Mouse (Mus musculus): Measurements from ENCODE around the gene Junb.

The Junb gene

DNA sequence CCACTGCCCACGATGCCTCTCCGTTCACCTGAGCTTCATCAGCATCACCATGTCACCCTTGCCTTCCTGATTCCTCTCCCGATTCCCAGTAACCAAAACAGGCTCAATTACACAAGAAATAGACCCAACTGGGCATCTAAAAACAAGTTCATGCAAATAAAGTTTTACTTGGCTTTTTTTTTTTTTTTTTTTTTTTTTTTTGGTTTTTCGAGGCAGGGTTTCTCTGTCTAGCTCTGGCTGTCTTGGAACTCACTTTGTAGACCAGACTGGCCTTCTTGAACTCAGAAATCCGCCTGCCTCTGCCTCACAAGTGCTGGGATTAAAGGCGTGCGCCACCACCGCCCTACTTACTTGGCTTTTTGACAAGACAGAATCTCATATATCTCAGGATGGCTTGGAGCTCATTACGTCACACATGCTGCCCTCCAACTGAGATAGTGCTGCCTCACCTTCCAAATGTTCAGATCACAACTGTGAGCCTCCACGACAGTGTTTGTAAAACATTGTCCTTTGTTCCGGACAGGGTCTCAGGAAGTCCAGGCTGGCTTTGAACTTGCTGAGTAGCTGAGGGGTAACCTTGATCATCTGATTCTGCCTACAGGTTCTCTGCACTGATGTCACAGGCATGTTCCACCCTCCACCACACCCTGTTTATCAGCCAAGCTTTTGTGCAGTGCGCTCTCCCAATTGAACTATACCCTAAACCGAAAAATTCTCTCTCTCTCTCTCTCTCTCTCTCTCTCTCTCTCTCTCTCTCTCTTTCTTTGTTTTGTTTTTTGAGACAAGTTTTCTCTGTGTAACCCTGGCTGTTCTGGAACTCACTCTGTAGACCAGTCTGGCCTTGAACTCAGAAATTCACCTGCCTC lies 40.7 kb downstream of the Junb start:
- 47% methylated on average over 13 of the region's 13 CpGs for WGBS

DNA sequence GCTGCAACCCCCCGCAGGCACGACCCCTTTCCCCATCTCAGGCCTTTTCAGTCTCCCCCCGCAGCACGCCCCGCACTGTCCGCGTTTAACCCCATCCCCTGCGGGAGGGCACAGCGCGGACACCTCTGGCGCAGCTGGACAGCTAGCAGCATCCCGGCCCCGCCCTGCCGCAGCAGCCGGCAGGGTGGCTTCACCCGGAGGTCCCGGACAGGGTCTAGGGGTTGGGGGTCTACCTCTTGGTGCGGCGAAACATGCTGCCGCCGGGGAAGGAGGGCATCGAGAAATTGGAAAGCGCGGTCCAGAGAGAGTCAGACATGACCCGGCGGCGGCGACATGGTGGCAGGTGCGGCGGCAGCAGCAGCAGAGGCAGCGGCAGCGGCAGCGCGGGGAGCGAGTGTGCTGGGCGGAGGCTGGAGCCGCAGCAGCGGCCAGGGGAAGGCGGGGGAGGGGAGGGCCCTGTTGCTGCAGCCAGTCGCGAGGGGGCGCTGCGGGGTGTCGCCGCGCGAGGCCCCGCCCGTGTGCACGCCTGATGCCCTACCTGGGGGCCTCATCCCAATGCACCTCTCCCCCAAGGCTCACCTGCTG lies 41.5 kb downstream of the Junb start, which contains the start of gene Mast1:
TSS of gene Mast1 (minus strand) at position 398 of the 585 bp plus-strand sequence.
- under 1% methylated on average over 49 of the region's 50 CpGs for WGBS

DNA sequence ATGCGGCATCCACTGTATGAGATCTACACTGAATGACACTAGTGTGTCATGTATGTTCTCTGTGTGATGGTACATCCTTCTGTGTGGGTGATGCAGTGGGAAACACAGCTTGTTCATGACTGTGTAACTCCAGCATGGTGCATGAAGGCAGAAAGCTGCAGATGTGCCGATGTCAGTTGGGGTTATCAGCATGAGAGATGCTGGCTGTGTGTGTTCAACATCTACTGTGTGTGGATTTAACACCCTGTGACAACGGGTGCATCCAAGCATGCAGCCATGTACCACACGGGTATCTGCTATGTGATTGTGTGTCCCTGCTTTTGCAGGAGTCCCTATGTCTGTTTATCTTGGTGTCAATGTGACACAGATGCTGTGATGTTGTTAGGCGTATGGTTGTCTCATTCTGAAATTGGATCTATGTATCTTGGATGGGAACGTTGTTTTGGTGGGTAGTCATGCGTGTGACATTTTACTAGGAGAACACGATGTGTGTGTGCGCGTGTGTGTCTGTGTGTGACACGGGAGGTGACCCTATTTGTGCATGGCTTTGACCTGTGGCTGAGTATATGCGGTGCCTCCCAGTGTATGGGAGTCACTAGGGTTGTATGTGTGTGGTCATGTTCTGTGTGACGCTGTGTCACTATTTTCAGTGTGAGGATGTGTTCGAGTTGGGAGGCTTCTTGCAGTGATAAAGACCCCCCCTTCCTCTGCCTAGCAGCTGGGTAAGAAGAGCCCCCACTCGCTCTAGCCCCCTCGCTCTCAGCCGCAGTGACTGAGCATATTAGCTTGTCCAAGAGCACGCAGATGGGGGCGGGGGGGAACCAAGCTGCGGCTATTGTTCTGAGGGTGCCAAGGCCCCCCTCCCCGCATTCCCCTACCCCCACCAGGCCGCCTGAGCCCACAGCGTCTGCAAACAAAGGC lies 42.2 kb downstream of the Junb start:
- 9% methylated on average over 23 of the region's 23 CpGs for WGBS

DNA sequence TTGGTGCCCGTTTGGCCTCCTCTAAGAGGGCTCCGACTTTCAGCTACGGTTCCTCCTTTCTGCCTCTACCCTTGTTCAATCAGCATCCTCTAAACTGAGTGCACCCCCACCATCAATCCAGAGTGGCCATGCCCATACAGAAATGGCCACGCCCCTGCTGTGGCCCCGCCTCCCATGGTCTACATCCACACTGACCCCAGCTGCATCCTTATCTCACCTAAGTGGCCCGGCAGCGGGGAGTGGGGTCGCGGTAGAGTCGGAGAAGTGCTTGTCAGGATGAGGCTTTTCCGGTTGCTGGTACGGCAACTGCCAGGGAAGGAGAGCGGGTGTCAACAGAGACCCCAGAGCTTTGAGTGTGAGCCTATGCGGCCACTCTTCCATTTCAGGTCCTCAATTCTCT lies 43.0 kb downstream of the Junb start:
- 11% methylated on average over 14 of the region's 14 CpGs for WGBS

DNA sequence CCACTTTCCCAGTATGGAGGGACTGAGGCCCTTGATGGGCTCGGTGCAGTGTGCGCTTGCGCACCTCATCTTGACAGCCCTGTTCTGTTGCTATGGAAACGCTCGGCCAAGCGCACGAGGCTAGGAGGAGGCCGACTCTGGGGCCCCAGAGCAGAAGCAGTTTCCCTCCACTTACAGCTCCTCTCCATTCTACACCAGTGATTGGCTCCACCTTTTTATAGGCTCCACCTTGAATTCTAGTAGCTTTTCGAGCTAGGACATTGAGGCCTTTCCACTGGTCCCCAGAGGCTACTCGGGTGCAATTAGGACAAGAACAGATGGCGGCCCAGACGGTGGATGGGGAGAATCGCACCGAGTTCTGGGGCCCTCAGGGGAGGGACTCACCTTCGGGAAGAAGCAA lies 43.7 kb downstream of the Junb start:
- WGBS, result 5% methylated on average over 15 of the region's 15 CpGs

DNA sequence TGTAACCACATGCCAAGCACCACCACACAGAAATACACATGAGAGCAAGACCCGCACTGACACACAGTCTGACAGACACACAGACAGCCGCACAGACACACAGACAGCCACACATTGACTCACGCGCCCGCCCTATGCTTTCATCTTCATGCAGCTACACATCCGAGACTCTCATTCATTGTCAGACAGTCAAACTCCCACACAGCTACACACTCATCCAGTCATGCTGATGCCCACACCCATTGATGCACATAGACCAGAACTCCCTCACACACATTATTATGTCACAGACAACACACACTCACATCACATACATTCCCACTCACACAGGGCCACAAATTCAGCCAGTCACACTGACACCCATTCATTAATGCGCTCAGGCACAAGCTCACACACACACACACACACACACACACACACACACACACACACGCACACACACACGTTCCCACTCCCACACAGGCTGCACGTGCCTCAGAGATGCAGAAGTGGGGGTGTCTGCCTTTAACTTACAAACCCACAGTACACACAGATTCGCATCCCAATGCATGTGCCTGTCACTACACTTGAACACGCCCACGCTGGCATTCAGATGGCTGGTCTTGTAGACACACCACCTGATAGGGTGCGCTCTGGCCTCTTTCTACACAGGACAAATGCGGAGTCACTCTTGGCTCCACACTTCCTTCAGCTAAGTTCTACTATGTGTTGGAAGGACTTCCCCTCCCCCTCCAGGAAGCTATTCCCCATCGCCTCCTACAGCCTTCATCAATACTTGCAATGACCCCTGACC lies 44.6 kb downstream of the Junb start:
- WGBS, result 49% methylated on average over 16 of the region's 16 CpGs

DNA sequence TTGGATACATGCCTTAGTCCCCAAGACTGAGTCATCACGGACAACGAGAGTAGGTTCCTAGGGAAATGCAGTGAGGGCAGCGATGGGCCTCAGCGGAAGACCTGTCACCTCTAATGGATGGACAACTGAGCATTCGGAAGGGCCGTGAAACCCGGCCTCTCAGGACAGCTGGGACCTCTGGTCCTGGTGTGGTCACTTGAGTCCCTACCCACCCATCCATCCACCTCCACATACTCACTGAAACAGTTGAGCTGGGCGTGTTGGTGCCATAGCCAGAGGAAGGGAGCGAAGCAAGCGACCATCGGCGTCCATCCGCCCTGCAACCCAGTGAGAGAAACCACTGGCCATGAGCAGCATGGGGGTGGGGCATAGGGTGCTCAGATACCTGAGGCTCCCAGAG lies 47.9 kb downstream of the Junb start:
- 85% methylated on average over 13 of the region's 13 CpGs for WGBS

DNA sequence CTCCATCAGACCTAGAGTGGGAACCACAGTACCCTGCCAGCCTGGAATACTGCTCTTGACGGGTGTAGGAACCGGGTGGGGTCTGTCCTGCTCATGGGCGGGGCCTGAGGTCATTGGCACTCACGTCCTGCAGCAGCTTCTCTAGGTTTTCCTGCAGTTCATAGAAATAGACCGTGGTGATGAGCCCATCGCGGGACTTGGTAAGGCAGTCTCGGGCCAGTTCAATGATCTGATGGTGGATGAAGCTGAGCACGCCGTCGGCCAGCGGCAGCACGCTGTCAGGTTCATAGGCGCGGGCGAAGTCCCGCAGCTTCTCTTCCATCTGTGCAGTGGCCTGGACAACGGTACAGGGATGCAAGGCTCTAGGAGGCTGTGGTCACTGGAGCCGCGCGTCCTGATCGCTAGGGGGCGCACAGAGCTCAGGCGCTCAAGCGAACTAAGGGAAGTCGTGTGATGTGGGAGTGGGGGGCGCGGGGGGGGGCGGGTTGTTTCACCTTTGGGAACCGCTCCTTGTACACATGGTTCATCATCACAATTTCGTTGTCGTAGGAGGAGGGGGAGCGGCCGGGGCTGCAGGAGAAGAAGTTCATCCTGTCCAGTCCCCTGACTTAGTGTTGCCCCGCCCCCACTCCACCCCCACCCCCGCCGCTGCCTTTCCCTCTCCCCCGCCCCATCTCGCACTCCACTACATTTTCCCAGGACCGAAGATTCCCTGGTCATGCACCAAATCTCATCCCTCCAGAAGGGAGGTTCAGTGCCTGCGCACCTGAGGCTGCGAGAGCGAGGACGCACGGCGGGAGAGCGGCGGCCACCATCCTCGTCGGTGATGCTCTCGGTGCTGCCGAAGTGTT lies 49.8 kb downstream of the Junb start:
- 11% methylated on average over 52 of the region's 52 CpGs for WGBS

DNA sequence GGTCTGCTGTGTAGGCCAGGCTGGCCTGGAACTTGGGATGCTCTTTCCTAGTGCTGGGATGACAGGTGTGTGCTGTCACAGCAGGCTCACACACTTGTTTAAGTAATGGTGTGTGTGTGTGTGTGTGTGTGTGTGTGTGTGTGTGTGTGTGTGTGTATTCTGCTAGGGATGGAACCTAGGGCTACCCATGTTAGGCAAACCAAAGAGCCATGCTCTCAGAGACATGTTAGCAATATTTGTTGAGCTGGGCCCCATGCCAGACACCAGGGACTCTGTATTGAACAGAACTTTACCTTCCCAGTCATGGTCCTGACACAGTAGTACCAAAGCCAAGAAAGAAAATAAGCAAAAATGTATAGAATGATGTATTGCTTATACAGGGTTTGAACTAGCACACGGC lies 51.0 kb downstream of the Junb start:
- 88% methylated on average over 1 of the region's 1 CpGs for WGBS

DNA sequence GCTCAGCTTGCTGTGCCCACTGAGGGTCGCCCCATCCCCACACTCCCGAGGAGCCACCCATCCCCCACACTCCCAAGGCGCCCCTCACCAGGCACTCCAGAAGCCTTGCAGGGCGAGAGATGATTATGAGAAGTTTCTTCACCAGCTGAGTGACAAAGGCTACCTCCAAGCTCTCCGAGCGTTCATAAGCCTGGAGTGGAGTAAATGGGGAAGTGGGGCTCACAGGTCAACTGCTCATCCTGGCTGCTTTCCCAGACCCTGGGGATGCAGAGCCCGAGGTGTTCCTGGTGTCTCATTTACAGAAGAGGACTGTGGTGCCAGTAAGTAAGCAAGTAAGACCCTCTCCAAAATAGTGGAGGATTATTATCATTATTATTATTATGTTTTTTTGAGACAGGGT lies 53.0 kb downstream of the Junb start:
- WGBS, result 63% methylated on average over 7 of the region's 7 CpGs

All from cerebral cortex, adult 2 months (tissue).